Mouse (Mus musculus) midbrain, embryonic 16.5 days (tissue): ENCODE measurements around the gene Atg10. TPM values are rescaled to one million over a fixed set of nuclear protein-coding genes. Genes with fewer than 3 reads are reported as not detected.

ENCODE experiments used
- ATAC-seq: fragments of 200-750 bp; cut with Nextera tagmentation; 2 replicates; pipeline ENCODE4 v1.8.0; 2017; ENCODE audit warnings: moderate TSS enrichment
- H3K27ac ChIP-seq: fragments of 300-500 bp; sonication (generic); 2 replicates; pipeline ENCODE4 v1.5.1; 2014; ENCODE audit warnings: mild to moderate bottlenecking, low read length, mixed read lengths
- H3K27me3 ChIP-seq: fragments of 300-500 bp; sonication (generic); 2 replicates; pipeline ENCODE4 v1.6.1; 2014; ENCODE audit warnings: low read depth, low read length, mixed read lengths; ENCODE audit not compliant: control insufficient read depth, insufficient read depth
- H3K36me3 ChIP-seq: fragments of 300-500 bp; sonication (generic); 2 replicates; pipeline ENCODE4 v1.6.1; 2014; ENCODE audit warnings: mild to moderate bottlenecking, low read length, moderate library complexity, mixed read lengths; ENCODE audit not compliant: control insufficient read depth, insufficient read depth
- H3K4me1 ChIP-seq: fragments of 300-500 bp; sonication (generic); 2 replicates; pipeline ENCODE4 v1.6.1; 2014; ENCODE audit warnings: mild to moderate bottlenecking, low read length, mixed read lengths; ENCODE audit not compliant: control insufficient read depth, insufficient read depth
- H3K4me2 ChIP-seq: fragments of 300-500 bp; sonication (generic); 2 replicates; pipeline ENCODE4 v1.6.1; 2014; ENCODE audit warnings: mild to moderate bottlenecking, low read length, mixed read lengths
- H3K4me3 ChIP-seq: fragments of 300-500 bp; sonication (generic); 2 replicates; pipeline ENCODE4 v1.5.1; 2014; ENCODE audit warnings: low read depth, mild to moderate bottlenecking, low read length, moderate library complexity, mixed read lengths
- H3K9ac ChIP-seq: fragments of 300-500 bp; sonication (generic); 2 replicates; pipeline ENCODE4 v1.6.1; 2014; ENCODE audit warnings: low read depth, low read length, mixed read lengths
- H3K9me3 ChIP-seq: fragments of 300-500 bp; sonication (generic); replicated peaks from 2 replicates; pipeline ENCODE4 v1.6.1; 2014; ENCODE audit warnings: mild to moderate bottlenecking, low read length, mixed read lengths; ENCODE audit not compliant: control insufficient read depth, poor library complexity, severe bottlenecking
- WGBS: fragments of 180-500 bp; shearing (Covaris S2); extraction: QIAGEN DNeasy Blood & Tissue Kit; methylation state at CpG from one replicate; pipeline ENCODE4 v1.1.7; 2014; 5-methylcytosine and 5-hydroxymethylcytosine counted together
- polyA plus RNA-seq: library from polyadenylated mRNA; unstranded; fragments of >200 nt; fragmentation: Nextera tagmentation; extraction: Ambion mirVana; gene quantifications from 2 replicates; pipeline ENCODE4 v1.2.1, GENCODE M21; 2015

Atg10 gene
- polyA plus RNA-seq, 1 experiment from 2014 or later = 11.9 TPM

DNA sequence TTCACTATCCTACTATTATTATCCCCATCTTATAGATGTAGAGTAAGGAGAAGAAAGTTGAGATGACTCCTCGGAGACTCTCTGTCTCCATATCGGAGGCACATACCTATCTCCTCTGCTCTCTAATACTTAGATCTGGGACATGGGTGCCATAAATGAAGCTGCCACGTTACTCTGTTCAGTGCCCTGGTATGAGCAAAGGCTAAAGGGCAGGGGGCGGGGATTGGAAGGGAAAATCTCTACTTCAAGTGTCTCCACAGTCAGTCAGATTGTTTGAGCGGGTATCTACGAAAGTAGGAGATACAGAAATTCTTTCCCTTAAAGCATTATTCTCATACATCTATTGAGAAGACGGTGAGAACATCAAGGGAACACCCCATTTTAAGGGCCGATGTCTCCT is 257.8 kb downstream of the Atg10 start:
- Histone ChIP-seq H3K27ac (no peak overlapping the region), H3K4me2 (no peak overlapping the region), H3K4me1 (peaks cover 10% of the 10 kb centered on the region), H3K4me3 (no peak overlapping the region), H3K9ac (no peak overlapping the region), H3K9me3 (no peaks in the 10 kb centered on the region), H3K36me3 (no peaks in the 10 kb centered on the region), H3K27me3 (no peaks in the 10 kb centered on the region)
- WGBS = 84% methylated on average over 8 of the region's 8 CpGs
- ATAC-seq = no peak

DNA sequence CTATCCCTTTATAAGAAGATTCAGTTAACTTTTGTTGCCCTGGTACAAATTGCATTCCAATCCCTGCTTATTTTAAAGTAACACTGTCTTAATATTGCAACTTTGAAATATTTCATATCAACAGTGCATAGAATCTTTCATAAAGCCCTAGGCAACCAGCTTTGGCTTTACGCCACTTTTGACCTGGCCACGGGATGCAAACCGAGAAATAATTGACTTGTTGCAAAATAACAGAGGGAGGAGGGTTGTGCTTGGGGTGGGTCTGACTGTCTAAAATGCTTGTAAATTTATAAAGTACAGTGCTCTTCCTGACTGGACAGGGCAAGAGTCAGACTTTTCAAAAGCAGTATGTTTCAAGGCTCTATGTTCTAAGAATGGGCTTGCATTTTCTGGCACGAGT is 259.3 kb downstream of the Atg10 start:
- 82% methylated on average over 4 of the region's 4 CpGs for WGBS
- no peaks in the 10 kb centered on the region for H3K27me3 ChIP-seq
- H3K4me3 ChIP-seq = no peak overlapping the region
- ATAC-seq = no peak
- H3K9ac ChIP-seq = no peak overlapping the region
- H3K36me3 ChIP-seq = no peaks in the 10 kb centered on the region
- H3K4me2 ChIP-seq = no peak overlapping the region
- peaks cover 10% of the 10 kb centered on the region for H3K4me1 ChIP-seq
- H3K9me3 ChIP-seq = no peaks in the 10 kb centered on the region
- no peak overlapping the region for H3K27ac ChIP-seq

DNA sequence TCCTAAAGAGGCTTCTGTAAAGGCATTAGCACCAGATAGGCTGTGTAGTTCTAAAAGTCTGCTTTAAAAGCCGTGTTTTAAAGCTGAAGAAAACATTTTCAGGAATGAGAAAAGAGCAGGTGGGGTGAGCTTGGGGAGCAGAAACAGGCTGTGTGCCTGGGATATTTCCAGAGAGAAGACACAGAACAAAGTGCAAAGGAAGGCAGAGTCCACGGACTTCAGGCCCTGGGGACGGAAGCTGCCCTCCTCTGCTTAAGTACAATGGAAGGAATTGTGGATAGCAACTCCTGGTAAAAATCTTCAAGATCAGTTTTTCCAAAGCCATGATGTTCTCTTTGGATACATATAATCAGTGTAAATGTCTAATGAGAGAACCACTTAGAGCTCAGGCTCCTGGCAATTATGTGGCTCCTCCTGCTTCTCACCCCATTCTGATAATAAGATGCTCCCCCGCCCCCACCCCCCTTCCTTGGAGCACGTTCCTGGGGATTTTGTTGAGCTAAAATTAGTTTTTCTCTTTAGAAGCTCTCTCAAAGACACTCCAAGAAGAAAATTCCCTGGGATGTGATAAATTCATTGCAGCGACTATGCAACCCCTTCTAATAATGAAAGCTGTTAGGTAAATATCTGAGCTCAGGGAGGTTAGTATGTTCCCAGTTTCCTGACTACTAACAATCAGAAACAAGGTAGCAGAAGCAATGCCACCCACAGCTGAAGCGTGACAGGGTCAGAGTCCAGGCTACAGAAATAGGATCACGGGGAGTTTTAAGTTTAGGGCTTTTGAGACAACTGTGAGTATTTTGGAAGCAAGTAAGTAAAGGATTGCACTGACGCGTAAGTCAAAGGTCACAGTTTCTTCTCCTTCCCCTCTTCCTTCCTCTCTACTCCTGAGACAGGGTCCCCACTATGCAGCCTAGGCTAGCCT is 260.7 kb downstream of the Atg10 start:
- H3K4me2 ChIP-seq = no peak overlapping the region
- WGBS = 58% methylated on average over 10 of the region's 10 CpGs
- H3K36me3 ChIP-seq = no peaks in the 10 kb centered on the region
- H3K9me3 ChIP-seq = no peaks in the 10 kb centered on the region
- H3K9ac ChIP-seq = no peak overlapping the region
- no peak overlapping the region for H3K27ac ChIP-seq
- no peak overlapping the region for H3K4me3 ChIP-seq
- no peaks in the 10 kb centered on the region for H3K27me3 ChIP-seq
- H3K4me1 ChIP-seq = peaks cover 10% of the 10 kb centered on the region
- ATAC-seq = no peak

DNA sequence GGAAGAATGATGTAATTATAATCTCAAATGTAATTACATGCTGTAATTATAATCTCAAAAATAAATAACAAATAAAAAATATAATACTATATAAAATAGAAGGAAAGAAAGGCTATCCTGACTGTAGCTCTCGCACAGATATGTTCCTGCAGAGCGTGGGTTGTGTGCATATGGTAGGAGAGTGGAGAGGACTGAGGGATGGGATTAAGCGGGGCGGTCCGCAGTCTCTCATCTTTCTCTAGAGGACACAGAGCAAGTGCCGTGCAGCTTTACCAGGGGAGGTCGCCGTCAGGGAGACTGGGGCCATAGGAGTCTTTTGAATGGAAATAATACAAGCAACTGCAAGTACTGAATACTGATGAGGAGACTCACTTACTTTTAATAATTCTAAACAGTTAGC is 263.2 kb downstream of the Atg10 start:
- WGBS = 32% methylated on average over 8 of the region's 8 CpGs

DNA sequence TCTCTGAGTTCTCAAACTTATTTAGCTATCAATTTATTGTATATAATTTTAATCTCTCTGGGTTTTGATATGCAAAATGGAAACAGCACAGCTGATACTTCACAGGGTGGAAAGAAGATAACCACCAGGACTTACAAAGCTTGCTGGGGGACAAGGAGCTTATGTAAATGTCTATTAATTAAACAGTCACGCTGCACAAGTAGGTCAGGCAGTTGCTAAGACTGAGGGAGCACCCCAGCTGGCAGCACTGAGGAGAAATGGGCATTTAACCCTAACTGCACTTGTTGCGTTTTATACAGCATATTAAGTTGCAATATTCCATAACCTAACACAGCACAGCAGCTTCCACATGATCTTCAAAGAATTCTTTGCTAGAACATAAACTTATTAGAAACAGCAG is 264.9 kb downstream of the Atg10 start:
- H3K36me3 ChIP-seq = no peaks in the 10 kb centered on the region
- no peak overlapping the region for H3K9ac ChIP-seq
- no peak overlapping the region for H3K4me2 ChIP-seq
- peaks cover 10% of the 10 kb centered on the region for H3K4me1 ChIP-seq
- no peaks in the 10 kb centered on the region for H3K27me3 ChIP-seq
- H3K9me3 ChIP-seq = no peaks in the 10 kb centered on the region
- H3K27ac ChIP-seq = no peak overlapping the region
- no peak overlapping the region for H3K4me3 ChIP-seq
- peak; percentile 58; the same call in 1 of the 2 replicates for ATAC-seq
- WGBS = 18% methylated on average over 2 of the region's 2 CpGs

More for the DNA sequence above, 263.2 kb downstream of the Atg10 start:
- ATAC-seq = no peak
- Histone ChIP-seq H3K4me3 (no peak overlapping the region), H3K4me1 (peaks cover 10% of the 10 kb centered on the region), H3K9me3 (no peaks in the 10 kb centered on the region), H3K27ac (no peak overlapping the region), H3K27me3 (no peaks in the 10 kb centered on the region), H3K4me2 (no peak overlapping the region), H3K9ac (no peak overlapping the region), H3K36me3 (no peaks in the 10 kb centered on the region)

DNA sequence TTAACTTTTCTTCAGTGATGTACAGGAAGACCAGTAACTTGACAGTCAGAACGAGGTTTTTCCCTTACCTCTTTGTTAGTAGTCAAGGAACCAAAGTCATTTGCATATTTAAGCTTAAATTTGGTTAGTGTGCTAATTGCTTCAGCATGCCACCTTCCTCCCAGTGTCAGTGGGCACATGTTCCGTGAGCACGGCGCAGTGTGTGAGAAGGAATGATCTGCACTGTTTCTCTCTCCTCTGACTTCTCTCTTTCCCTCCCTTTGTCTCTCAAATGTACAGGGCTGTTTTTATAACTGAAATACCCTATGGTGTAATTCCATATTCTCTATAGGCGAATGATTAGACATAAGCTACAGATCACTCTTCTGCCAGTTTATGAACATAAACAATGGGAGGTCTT is 284.2 kb downstream of the Atg10 start:
- H3K36me3 ChIP-seq = no peaks in the 10 kb centered on the region
- H3K27me3 ChIP-seq = no peaks in the 10 kb centered on the region
- no peak overlapping the region for H3K4me3 ChIP-seq
- no peaks in the 10 kb centered on the region for H3K4me1 ChIP-seq
- no peak for ATAC-seq
- H3K9ac ChIP-seq = no peak overlapping the region
- no peaks in the 10 kb centered on the region for H3K9me3 ChIP-seq
- H3K4me2 ChIP-seq = no peak overlapping the region
- 86% methylated on average over 5 of the region's 5 CpGs for WGBS
- no peak overlapping the region for H3K27ac ChIP-seq

DNA sequence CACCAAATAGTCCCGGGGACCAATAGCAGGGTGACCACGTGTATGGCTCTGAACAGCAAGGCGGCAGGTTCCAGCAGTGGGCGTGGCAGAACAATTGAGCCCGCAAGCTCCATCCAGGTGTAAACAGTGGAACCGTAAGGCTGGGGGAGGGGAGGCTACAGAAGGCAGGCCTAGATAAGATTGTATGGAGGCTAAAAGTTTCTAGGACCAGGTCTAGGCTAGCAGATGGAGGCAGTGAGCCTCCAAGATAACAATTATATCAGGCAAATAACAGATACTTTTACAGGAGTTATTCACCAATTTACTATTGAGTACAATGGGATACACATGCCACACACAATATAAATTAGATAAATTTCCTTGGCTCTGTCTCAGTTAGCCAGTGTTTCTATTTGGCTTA is 284.6 kb downstream of the Atg10 start:
- Histone ChIP-seq H3K27ac (no peak overlapping the region), H3K4me2 (no peak overlapping the region), H3K9me3 (no peaks in the 10 kb centered on the region), H3K27me3 (no peaks in the 10 kb centered on the region), H3K4me1 (no peaks in the 10 kb centered on the region), H3K36me3 (no peaks in the 10 kb centered on the region), H3K4me3 (no peak overlapping the region), H3K9ac (no peak overlapping the region)
- 69% methylated on average over 6 of the region's 6 CpGs for WGBS
- ATAC-seq = no peak

DNA sequence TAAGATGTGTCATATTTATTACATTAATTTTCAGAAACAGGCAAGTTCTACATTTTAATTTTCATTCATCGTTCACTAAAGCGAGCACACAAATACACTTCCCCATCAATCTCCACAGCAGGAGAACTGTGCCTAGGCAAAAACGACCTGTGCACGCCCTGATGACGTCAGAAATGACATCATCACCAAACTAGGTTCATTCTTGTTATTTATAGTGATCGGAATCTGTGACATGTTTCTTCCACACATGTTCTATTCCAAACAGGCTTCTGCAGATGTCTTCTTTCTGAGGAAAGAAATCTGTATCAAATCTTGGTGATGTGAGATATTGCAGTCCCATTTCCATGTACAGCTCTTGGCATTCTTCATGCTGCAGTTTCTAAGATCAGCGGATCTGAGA is 287.9 kb downstream of the Atg10 start:
- no peak overlapping the region for H3K27ac ChIP-seq
- 92% methylated on average over 7 of the region's 7 CpGs for WGBS

DNA sequence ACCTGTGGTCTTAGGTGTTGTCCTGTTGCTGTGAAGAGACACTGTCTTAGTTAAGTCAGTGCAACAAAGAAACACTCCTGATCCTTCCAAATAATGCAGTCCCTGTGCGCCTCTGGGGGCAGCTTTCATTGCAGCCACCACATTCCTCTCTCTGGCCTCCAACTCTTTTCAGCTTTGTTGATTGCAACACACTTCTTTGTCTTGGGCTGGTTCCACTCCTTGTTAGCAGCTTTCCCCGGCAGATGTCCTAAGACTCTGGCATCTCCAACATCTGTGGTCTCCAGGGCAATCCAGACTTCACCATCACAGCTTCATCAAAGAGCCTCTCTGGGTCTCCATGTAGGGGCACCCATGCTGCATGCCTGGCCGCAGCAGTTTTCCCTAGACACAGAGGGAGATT is 290.5 kb downstream of the Atg10 start:
- Histone ChIP-seq H3K9ac (no peak overlapping the region), H3K4me3 (no peak overlapping the region), H3K27me3 (no peaks in the 10 kb centered on the region), H3K4me1 (no peaks in the 10 kb centered on the region), H3K36me3 (peaks cover 3% of the 10 kb centered on the region; the same call in 1 of the 2 replicates), H3K27ac (no peak overlapping the region), H3K9me3 (no peaks in the 10 kb centered on the region), H3K4me2 (no peak overlapping the region)
- no peak for ATAC-seq
- 58% methylated on average over 3 of the region's 3 CpGs for WGBS

More for the DNA sequence above, 287.9 kb downstream of the Atg10 start:
- Histone ChIP-seq H3K4me2 (no peak overlapping the region), H3K36me3 (no peaks in the 10 kb centered on the region), H3K27me3 (no peaks in the 10 kb centered on the region), H3K9ac (no peak overlapping the region), H3K9me3 (no peaks in the 10 kb centered on the region), H3K4me3 (no peak overlapping the region), H3K4me1 (no peaks in the 10 kb centered on the region)
- ATAC-seq = no peak
